Mouse (Mus musculus) lung, postnatal 0 days (tissue): ENCODE data around the gene Gm28048.

ENCODE experiments used
- CTCF ChIP-seq: IDR thresholded peaks from 2 replicates; pipeline ENCODE4 v1.5.1; 2016; ENCODE audit warnings: antibody characterized with exemption, mild to moderate bottlenecking
- EP300 ChIP-seq: IDR thresholded peaks from 2 replicates; pipeline ENCODE4 v1.6.1; 2016; ENCODE audit warnings: antibody characterized with exemption, mild to moderate bottlenecking, control low read depth

DNA sequence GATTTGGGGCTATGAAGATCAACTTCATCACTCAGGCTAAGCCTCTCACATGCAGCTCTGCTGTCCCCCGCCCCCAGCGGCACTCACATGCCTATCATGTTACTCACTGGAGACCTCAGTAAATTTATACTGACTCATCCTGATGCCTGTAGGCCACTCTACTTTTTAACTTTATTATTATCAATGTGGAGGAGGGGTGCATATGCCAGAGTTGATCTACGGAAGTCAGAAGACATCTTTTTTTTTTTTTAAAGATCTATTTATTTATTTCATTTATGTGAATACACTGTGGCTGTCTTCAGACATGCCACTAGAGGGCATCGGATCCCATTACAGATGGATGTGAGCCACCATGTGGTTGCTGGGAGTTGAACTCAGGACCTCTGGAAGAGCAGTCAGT lies 16.4 kb downstream of the Gm28048 start:
- TF ChIP-seq CTCF (peak; percentile 50), EP300 (no peak)
